Mouse (Mus musculus): Measurements from ENCODE around the gene Nat10.
A peak's percentile ranks its signal among the peaks of the same experiment; 100 is the strongest.

Gene Nat10

GRCm38 (mm10) chr2:103690425-103690824 lies 70.6 kb downstream of the Nat10 start:
- peak; percentile 66 to 72 for DNase-seq

- peak; percentile 45 to 56 for DNase-seq
These were observed 73.2 kb downstream of the Nat10 start for GRCm38 (mm10) chr2:103687888-103688287.

GRCm38 (mm10) chr2:103687143-103687542 lies 73.9 kb downstream of the Nat10 start:
- peak in 1 of 2 experiments; percentile 47 for DNase-seq

- no peak for DNase-seq
These were observed 75.5 kb downstream of the Nat10 start for GRCm38 (mm10) chr2:103685581-103685980.

- no peak for DNase-seq
These were observed 76.0 kb downstream of the Nat10 start for GRCm38 (mm10) chr2:103684926-103685577.

GRCm38 (mm10) chr2:103684431-103684830 lies 76.6 kb downstream of the Nat10 start:
- DNase-seq, result no peak

- no peak for DNase-seq
These were observed 78.1 kb downstream of the Nat10 start for GRCm38 (mm10) chr2:103682927-103683442.

- no peak for DNase-seq
These were observed 78.8 kb downstream of the Nat10 start for GRCm38 (mm10) chr2:103682261-103682722.

- DNase-seq, result peak; percentile 33 to 55
These were observed 79.9 kb downstream of the Nat10 start for GRCm38 (mm10) chr2:103681149-103681548.

GRCm38 (mm10) chr2:103680364-103681110 lies 80.5 kb downstream of the Nat10 start:
- DNase-seq, result no peak

- no peak for DNase-seq
These were observed 82.6 kb downstream of the Nat10 start for GRCm38 (mm10) chr2:103678433-103678832.

GRCm38 (mm10) chr2:103677614-103678369 lies 83.3 kb downstream of the Nat10 start:
- no peak for DNase-seq

GRCm38 (mm10) chr2:103676808-103677207 lies 84.3 kb downstream of the Nat10 start:
- DNase-seq, result no peak

GRCm38 (mm10) chr2:103675391-103675790 lies 85.7 kb downstream of the Nat10 start:
- no peak for DNase-seq

- DNase-seq, result no peak
These were observed 87.5 kb downstream of the Nat10 start for GRCm38 (mm10) chr2:103673609-103674008.

- no peak for DNase-seq
These were observed 88.4 kb downstream of the Nat10 start for GRCm38 (mm10) chr2:103672573-103673119.

Measured in cerebellum, postnatal 14 days (tissue).